Mouse (Mus musculus) lung, adult 2 months (tissue): ENCODE measurements around the gene Hint1.

Experiments
- CTCF ChIP-seq: fragments of 200-500 bp; IDR thresholded peaks from 2 replicates; pipeline ENCODE4 v1.5.1; 2011; ENCODE audit warnings: mild to moderate bottlenecking, low read length, control low read depth; ENCODE audit not compliant: insufficient read depth
- POLR2A ChIP-seq: fragments of 200-500 bp; IDR thresholded peaks from 2 replicates; pipeline ENCODE4 v1.6.1; 2011; ENCODE audit warnings: low read depth, mild to moderate bottlenecking, control low read depth, low read length, borderline replicate concordance; ENCODE audit errors: extremely low read depth

DNA sequence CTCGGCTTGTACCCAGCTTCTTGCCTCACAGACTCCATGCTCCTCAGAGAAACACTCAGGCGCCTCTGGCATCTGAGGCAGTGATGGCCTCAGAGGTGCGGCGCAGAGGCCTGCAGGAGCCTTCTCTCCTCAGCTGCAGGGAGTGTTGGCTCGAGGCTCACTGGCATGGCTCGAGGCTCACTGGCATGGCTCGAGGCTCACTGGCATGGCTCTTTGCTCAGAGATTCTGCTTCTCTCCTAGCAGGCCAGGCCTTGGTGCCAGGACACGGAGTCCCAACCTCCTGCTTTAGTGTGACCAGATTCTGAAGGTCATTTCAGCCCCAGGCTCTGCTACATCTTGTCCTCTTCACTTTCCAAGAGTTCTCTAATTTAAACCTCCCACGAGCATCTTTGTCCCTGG lies 30.1 kb upstream of the Hint1 start:
- no peak for TF ChIP-seq CTCF
- TF ChIP-seq POLR2A: no peak
